8 mouse cellular contexts compared by ENCODE assay signal in the genomic region with DNA sequence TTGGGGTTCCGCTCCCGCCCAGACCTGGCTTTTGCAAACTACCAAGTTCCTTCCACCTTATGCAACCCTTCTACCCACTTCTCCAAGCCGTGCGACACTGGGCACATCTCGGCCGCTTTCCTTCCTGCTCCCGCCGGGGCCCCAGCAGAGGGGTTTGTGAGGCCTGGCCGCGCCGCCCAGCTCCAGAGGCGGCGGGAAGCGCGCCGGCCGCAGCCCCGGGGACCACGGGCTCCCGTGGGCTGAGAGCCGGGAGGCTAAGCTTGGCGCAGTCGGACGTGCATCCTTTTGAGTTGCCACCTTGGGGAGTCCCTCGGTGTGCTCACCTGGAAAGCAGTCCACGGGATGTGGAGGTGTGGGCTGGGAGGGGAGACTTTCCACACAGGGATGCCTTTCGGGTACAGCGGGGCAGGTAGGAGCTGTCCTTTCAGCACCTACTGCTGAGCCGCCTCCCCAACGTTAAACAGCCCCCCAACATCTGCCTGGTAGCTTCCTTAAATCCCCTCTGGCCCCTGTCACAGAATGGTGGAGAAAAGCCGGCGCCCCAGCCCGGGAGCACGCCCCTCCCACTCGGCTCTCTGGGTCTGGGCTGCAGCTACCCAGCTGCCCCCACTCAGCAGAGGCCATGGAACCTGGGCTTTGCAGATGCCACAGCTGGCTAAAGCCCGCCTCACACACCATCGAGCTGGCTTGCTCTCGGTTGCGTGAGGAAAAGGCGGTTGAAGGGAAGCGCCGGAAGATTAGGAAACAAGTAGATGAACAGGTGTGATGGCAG. TPM values are rescaled to one million over a fixed set of nuclear protein-coding genes. Genes with fewer than 3 reads are reported as not detected.
A peak's percentile ranks its signal among the peaks of the same experiment; 100 is the strongest.
DNase-seq lines count a peak whose midpoint lies in the region; ATAC-seq and TF ChIP-seq lines count a peak whose summit lies in the region.

A gene (minus strand): TSS at position 501 of the 772 bp plus-strand sequence.

- peaks cover 41% of the 10 kb centered on the region for H3K4me1 ChIP-seq in embryonic facial prominence, embryonic 13.5 days
- peaks cover 16% of the 10 kb centered on the region for H3K4me1 ChIP-seq in heart, embryonic 11.5 days (ENCODE audit: control insufficient read depth, insufficient read depth, low read length)
- peaks cover 8% of the 10 kb centered on the region; the same call in 1 of the 2 replicates for H3K4me1 ChIP-seq in kidney, postnatal 0 days (replicated peaks; ENCODE audit: insufficient read depth, low read length)
- H3K4me1 ChIP-seq in liver, embryonic 12.5 days, result peaks cover 42% of the 10 kb centered on the region
- H3K4me1 ChIP-seq in stomach, embryonic 15.5 days, result peaks cover 17% of the 10 kb centered on the region

- H3K36me3 ChIP-seq in embryonic facial prominence, embryonic 13.5 days, result peaks cover 61% of the 10 kb centered on the region
- peaks cover 15% of the 10 kb centered on the region for H3K36me3 ChIP-seq in heart, embryonic 11.5 days (ENCODE audit: control insufficient read depth, insufficient read depth, low read length)
- H3K36me3 ChIP-seq in kidney, postnatal 0 days (ENCODE audit: insufficient read depth, low read length), result peaks cover 21% of the 10 kb centered on the region; the same call in 1 of the 2 replicates
- H3K36me3 ChIP-seq in liver, embryonic 12.5 days, result peaks cover 58% of the 10 kb centered on the region
- H3K36me3 ChIP-seq in stomach, embryonic 15.5 days, result peaks cover 22% of the 10 kb centered on the region

- peak within 1 kb of the TSS; percentile 76 for H3K4me3 ChIP-seq in embryonic facial prominence, embryonic 13.5 days
- peak within 1 kb of the TSS; percentile 83 for H3K4me3 ChIP-seq in heart, embryonic 11.5 days (ENCODE audit: low read depth, low read length)
- H3K4me3 ChIP-seq in kidney, postnatal 0 days (replicated peaks; ENCODE audit: low read depth, low read length), result peak within 1 kb of the TSS; percentile 85
- H3K4me3 ChIP-seq in liver, embryonic 12.5 days, result peak within 1 kb of the TSS; percentile 83
- peak within 1 kb of the TSS; percentile 75 for H3K4me3 ChIP-seq in stomach, embryonic 15.5 days (replicated peaks)

- H3K4me2 ChIP-seq in embryonic facial prominence, embryonic 13.5 days, result peak within 1 kb of the TSS; percentile 93
- peak within 1 kb of the TSS; percentile 96 for H3K4me2 ChIP-seq in heart, embryonic 11.5 days
- peak within 1 kb of the TSS; percentile 98 for H3K4me2 ChIP-seq in kidney, postnatal 0 days (ENCODE audit: low read length)
- peak within 1 kb of the TSS; percentile 100 for H3K4me2 ChIP-seq in liver, embryonic 12.5 days
- H3K4me2 ChIP-seq in stomach, embryonic 15.5 days, result peak within 1 kb of the TSS; percentile 97

- no peaks in the 10 kb centered on the region for H3K27me3 ChIP-seq in embryonic facial prominence, embryonic 13.5 days
- no peaks in the 10 kb centered on the region for H3K27me3 ChIP-seq in heart, embryonic 11.5 days (ENCODE audit: control insufficient read depth, insufficient read depth, low read length)
- no peaks in the 10 kb centered on the region for H3K27me3 ChIP-seq in kidney, postnatal 0 days (ENCODE audit: insufficient read depth, low read length)
- H3K27me3 ChIP-seq in liver, embryonic 12.5 days (replicated peaks), result no peaks in the 10 kb centered on the region
- H3K27me3 ChIP-seq in stomach, embryonic 15.5 days (replicated peaks), result no peaks in the 10 kb centered on the region

- H3K9ac ChIP-seq in embryonic facial prominence, embryonic 13.5 days, result peak within 1 kb of the TSS; percentile 97
- peak within 1 kb of the TSS; percentile 98 for H3K9ac ChIP-seq in heart, embryonic 11.5 days (ENCODE audit: low read depth, low read length)
- peak within 1 kb of the TSS; percentile 96 for H3K9ac ChIP-seq in kidney, postnatal 0 days (ENCODE audit: low read depth, low read length)
- H3K9ac ChIP-seq in liver, embryonic 12.5 days, result peak within 1 kb of the TSS; percentile 99
- peak within 1 kb of the TSS; percentile 92 for H3K9ac ChIP-seq in stomach, embryonic 15.5 days

- no peak for TF ChIP-seq CTCF in kidney, postnatal 0 days (IDR thresholded peaks at IDR 0.05; ENCODE audit: low read depth)

- no peaks in the 10 kb centered on the region for H3K9me3 ChIP-seq in embryonic facial prominence, embryonic 13.5 days
- H3K9me3 ChIP-seq in heart, embryonic 11.5 days (replicated peaks; ENCODE audit: control insufficient read depth, low read length), result no peaks in the 10 kb centered on the region
- no peaks in the 10 kb centered on the region for H3K9me3 ChIP-seq in kidney, postnatal 0 days (replicated peaks; ENCODE audit: low read length)
- H3K9me3 ChIP-seq in liver, embryonic 12.5 days (replicated peaks), result no peaks in the 10 kb centered on the region
- no peaks in the 10 kb centered on the region for H3K9me3 ChIP-seq in stomach, embryonic 15.5 days

- peak within 1 kb of the TSS; percentile 100 for H3K27ac ChIP-seq in embryonic facial prominence, embryonic 13.5 days
- peak within 1 kb of the TSS; percentile 100 for H3K27ac ChIP-seq in heart, embryonic 11.5 days (ENCODE audit: low read depth, low read length)
- peak within 1 kb of the TSS; percentile 100 for H3K27ac ChIP-seq in kidney, postnatal 0 days
- H3K27ac ChIP-seq in liver, embryonic 12.5 days, result peak within 1 kb of the TSS; percentile 99
- peak within 1 kb of the TSS; percentile 100 for H3K27ac ChIP-seq in stomach, embryonic 15.5 days

- peak; percentile 25 to 29 for DNase-seq in left cerebral cortex, adult 18-20 months (ENCODE audit: low spot score in 2 of 2)
- DNase-seq in left cerebral cortex, adult 11 months (ENCODE audit: low spot score), result no peak
- peak; percentile 52 for DNase-seq in kidney, postnatal 0 days (ENCODE audit: low spot score)
- DNase-seq in naive thymus-derived CD4-positive, alpha-beta T cell, adult 2 months (ENCODE audit: low read depth), result peak; percentile 71

- WGBS in embryonic facial prominence, embryonic 13.5 days, result under 1% methylated on average over 42 of the region's 42 CpGs
- WGBS in heart, embryonic 11.5 days (ENCODE audit: insufficient replicate concordance), result under 1% methylated on average over 40 of the region's 42 CpGs
- WGBS in kidney, postnatal 0 days, result under 1% methylated on average over 38 of the region's 42 CpGs
- WGBS in liver, embryonic 12.5 days (ENCODE audit: insufficient replicate concordance), result under 1% methylated on average over 42 of the region's 42 CpGs
- WGBS in stomach, embryonic 15.5 days, result under 1% methylated on average over 42 of the region's 42 CpGs

- ATAC-seq in embryonic facial prominence, embryonic 13.5 days (ENCODE audit: insufficient number of reproducible peaks, insufficient read depth, low FRiP score, low TSS enrichment, low read depth), result peak; percentile 57
- peak; percentile 55 for ATAC-seq in heart, embryonic 11.5 days (replicated peaks; ENCODE audit: insufficient number of reproducible peaks, low FRiP score, low TSS enrichment)
- peak; percentile 70 for ATAC-seq in kidney, postnatal 0 days (replicated peaks; ENCODE audit: low FRiP score, low read depth)
- ATAC-seq in liver, embryonic 12.5 days, result peak; percentile 67
- ATAC-seq in stomach, embryonic 15.5 days (ENCODE audit: insufficient read depth, low FRiP score, low read depth), result peak; percentile 75

RNA-seq across cellular contexts. Expression of the gene that starts here (rescaled TPM):
- 100 to 1,000 TPM; 100 to 103 TPM for total RNA-seq in left cerebral cortex, adult 18-20 months (2021)
- polyA plus RNA-seq in embryonic facial prominence, embryonic 13.5 days (2015; fragmentation: Nextera tagmentation; extraction: Ambion mirVana), result 2,594 and 2,669 TPM in 2 replicates
- polyA plus RNA-seq in heart, embryonic 11.5 days (2014; fragmentation: Nextera tagmentation; extraction: Ambion mirVana), result 2,081 and 2,101 TPM in 2 replicates
- polyA plus RNA-seq in kidney, postnatal 0 days (2015; fragmentation: Nextera tagmentation; extraction: Ambion mirVana), result 1,962 and 2,114 TPM in 2 replicates
- 971 and 1,001 TPM in 2 replicates for polyA plus RNA-seq in liver, embryonic 12.5 days (2016; fragmentation: Nextera tagmentation; extraction: Ambion mirVana)
- polyA plus RNA-seq in stomach, embryonic 15.5 days (2015; fragmentation: Nextera tagmentation; extraction: Ambion mirVana), result 1,858 and 2,056 TPM in 2 replicates
